ENCODE assay signal across 23 mouse cellular contexts in the genomic region with DNA sequence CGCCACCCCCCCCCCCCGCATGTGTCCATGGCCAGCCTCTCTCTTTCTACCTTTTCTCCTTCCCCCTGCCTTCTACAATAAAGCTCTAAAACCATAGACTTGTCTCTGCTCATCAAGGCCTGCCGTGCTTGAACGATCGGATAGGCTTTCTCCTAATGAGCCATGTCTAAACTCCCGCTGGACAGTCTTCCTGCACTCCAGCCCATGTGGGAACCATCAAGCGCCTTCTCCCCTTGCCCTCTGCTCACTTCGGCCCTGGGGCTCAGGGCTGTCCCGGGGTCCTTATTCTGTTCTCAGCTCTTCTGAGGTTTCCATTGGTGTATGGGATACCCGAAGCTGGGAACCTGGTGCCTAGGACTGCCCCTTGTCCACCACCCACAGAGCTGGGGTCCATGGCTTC. TPM values are rescaled to one million over a fixed set of nuclear protein-coding genes. Genes with fewer than 3 reads are reported as not detected.
"Had no signal": no experiment of that assay in that cellular context is flagged by ENCODE, and none has a peak within 500 bp of the region (broad histone marks: within the 10 kb centered on the region; RNA-seq: fewer than 3 reads in every experiment).

No protein-coding gene starts in this region.

- DNase-seq: kidney, adult 2 months; kidney, postnatal 36 days; liver, postnatal 0 days; lung, embryonic 14.5 days; thymus, adult 18-20 months; thymus, postnatal 36 days had no signal

- H3K4me1 ChIP-seq: midbrain, embryonic 12.5 days had no signal

- H3K36me3 ChIP-seq: midbrain, embryonic 12.5 days had no signal

- ATAC-seq: intestine, postnatal 0 days; liver, postnatal 0 days; lung, postnatal 0 days; midbrain, embryonic 16.5 days had no signal

- H3K4me2 ChIP-seq: lung, embryonic 14.5 days; midbrain, embryonic 12.5 days had no signal

- H3K4me3 ChIP-seq: midbrain, embryonic 12.5 days had no signal

- H3K27me3 ChIP-seq: midbrain, embryonic 12.5 days had no signal

- H3K9ac ChIP-seq: liver, embryonic 14.5 days; liver, postnatal 0 days; lung, embryonic 14.5 days; midbrain, embryonic 12.5 days had no signal

- H3K27ac ChIP-seq: kidney, postnatal 0 days; liver, embryonic 14.5 days; macrophage; midbrain, embryonic 12.5 days had no signal

RNA-seq across cellular contexts. Expression of gene Slc22a16, which starts 41.5 kb away (rescaled TPM):
- polyA plus RNA-seq: intestine, embryonic 14.5 days; intestine, postnatal 0 days; kidney, adult 2 months; kidney, postnatal 0 days; limb, embryonic 11.5 days; limb, embryonic 14.5 days; liver, adult 2 months; liver, embryonic 14.5 days; liver, postnatal 0 days; lung, embryonic 14.5 days; lung, postnatal 0 days; macrophage; midbrain, embryonic 12.5 days; midbrain, embryonic 16.5 days; neural tube, embryonic 11.5 days; neural tube, embryonic 14.5 days; small intestine, adult 2 months; spleen, adult 2 months; stomach, embryonic 16.5 days; urinary bladder, adult 2 months had no signal
